Mouse (Mus musculus): ENCODE results near the gene Pigm. TPM values are rescaled to one million over a fixed set of nuclear protein-coding genes. Genes with fewer than 3 reads are reported as not detected.

Pigm gene
- total and polyA plus RNA-seq, 2 experiments from 2014 or later, result 2.2 to 11.5 TPM

DNA sequence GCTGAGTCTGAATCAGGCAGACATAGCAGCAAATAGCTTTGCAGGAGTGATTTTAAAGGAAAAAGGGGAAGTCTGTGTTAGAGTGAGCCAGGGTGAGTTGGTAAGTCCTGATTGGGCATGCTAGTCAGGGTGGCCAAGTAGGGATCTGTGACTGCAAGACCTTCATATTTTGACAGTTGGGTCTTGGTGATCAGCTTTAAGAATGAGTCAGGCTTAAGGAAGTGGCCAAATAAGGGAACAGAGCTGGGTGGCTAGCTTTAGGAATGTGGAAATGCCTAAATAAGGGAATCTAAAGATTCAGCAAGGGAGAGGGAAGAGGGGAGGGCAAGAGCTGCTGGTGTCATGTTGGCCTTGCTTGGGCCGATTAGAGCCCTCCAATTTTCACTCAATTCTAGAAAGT is 47.0 kb downstream of the Pigm start:
- Histone ChIP-seq H3K27me3 (ENCODE audit: insufficient read depth, low read length) (no peaks in the 10 kb centered on the region), H3K4me2 (ENCODE audit: low read depth, low read length, poor library complexity, severe bottlenecking) (no peak overlapping the region), H3K27ac (ENCODE audit: low read depth, low read length) (no peak overlapping the region), H3K9me3 (ENCODE audit: low read length) (no peaks in the 10 kb centered on the region), H3K4me3 (ENCODE audit: low read depth, low read length) (no peak overlapping the region), H3K9ac (replicated peaks; ENCODE audit: low read length, poor library complexity, severe bottlenecking) (no peak overlapping the region), H3K36me3 (ENCODE audit: insufficient read depth, low read length) (no peaks in the 10 kb centered on the region), H3K4me1 (ENCODE audit: insufficient read depth, low read length) (no peaks in the 10 kb centered on the region)
- no peak for TF ChIP-seq CTCF (IDR thresholded peaks at IDR 0.05)
- DNase-seq (ENCODE audit: low spot score), result no peak
- ATAC-seq (ENCODE audit: low FRiP score), result no peak
- WGBS, result 50% methylated on average over 1 of the region's 1 CpGs

DNA sequence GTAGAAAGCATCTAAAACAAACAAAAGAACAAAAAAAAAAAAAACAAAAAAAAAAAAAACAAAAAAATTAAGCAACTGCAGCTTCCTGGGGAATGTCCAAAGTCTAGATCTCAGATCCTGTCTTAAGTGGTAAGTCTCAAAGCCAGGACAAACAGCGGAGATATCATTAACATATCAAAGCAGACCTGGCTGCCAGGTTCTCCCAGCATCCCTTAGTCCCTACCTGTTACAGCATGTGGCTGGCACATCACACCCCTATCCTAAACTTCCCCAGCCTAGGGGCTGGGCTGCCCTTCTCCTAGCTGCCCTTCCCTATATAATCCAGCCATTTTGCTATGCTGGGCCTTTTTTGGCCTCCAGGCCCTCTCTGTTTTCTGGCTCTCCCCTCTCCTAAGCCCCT is 50.1 kb downstream of the Pigm start:
- no peaks in the 10 kb centered on the region for H3K36me3 ChIP-seq (ENCODE audit: insufficient read depth, low read length)
- H3K4me2 ChIP-seq (ENCODE audit: low read depth, low read length, poor library complexity, severe bottlenecking), result no peak overlapping the region
- ATAC-seq (ENCODE audit: low FRiP score) (no peak), DNase-seq (ENCODE audit: low spot score) (no peak)
- no peaks in the 10 kb centered on the region for H3K9me3 ChIP-seq (ENCODE audit: low read length)
- H3K9ac ChIP-seq (replicated peaks; ENCODE audit: low read length, poor library complexity, severe bottlenecking), result no peak overlapping the region
- no peaks in the 10 kb centered on the region for H3K27me3 ChIP-seq (ENCODE audit: insufficient read depth, low read length)
- WGBS, result 61% methylated on average over 1 of the region's 1 CpGs
- no peak for TF ChIP-seq CTCF (IDR thresholded peaks at IDR 0.05)
- H3K4me3 ChIP-seq (ENCODE audit: low read depth, low read length), result no peak overlapping the region
- H3K4me1 ChIP-seq (ENCODE audit: insufficient read depth, low read length), result no peaks in the 10 kb centered on the region
- no peak overlapping the region for H3K27ac ChIP-seq (ENCODE audit: low read depth, low read length)

DNA sequence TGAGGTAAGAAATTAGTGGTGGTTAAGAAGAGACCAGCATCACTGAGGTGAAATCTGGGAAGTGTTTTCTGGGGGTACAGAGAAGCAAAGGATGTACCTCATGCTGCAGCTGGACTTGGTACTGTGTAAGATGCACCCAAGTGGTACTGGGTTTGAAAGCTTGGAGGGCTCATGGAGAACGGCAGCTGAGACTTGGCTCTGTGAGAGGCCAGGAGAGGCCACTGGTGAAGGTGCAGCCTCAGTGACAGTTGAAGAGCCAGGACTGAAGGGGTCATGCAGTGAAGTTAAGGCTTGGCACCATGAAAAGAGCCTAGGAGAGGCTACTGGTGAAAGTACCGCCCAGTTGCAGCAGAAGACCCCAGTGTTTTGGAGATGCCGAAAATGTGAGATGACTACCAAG is 51.5 kb downstream of the Pigm start:
- 99% methylated on average over 3 of the region's 3 CpGs for WGBS
- no peak overlapping the region for H3K4me2 ChIP-seq (ENCODE audit: low read depth, low read length, poor library complexity, severe bottlenecking)
- TF ChIP-seq CTCF (IDR thresholded peaks at IDR 0.05), result no peak

DNA sequence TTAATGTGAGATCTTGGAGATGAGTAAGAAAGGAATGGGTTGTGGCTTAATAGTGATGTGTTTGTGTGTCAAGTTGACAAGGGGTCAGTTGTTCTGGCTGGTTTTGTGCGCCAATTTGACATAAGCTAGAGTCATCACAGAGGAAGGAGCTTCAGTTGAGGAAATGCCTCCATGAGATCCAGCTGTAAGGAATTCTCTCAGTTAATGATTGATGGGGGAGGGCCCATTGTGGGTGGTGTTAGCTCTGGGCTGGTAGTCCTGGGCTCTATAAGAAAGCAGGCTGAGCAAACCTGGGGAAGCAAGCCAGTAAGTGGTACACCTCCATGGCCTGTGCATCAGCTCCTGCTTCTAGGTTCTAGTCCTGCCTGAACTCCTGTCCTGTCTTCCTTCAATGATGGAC is 52.3 kb downstream of the Pigm start:
- TF ChIP-seq CTCF (IDR thresholded peaks at IDR 0.05), result no peak
- H3K27ac ChIP-seq (ENCODE audit: low read depth, low read length), result no peak overlapping the region
- H3K4me3 ChIP-seq (ENCODE audit: low read depth, low read length), result no peak overlapping the region
- H3K4me2 ChIP-seq (ENCODE audit: low read depth, low read length, poor library complexity, severe bottlenecking), result no peak overlapping the region
- 93% methylated on average over 1 of the region's 1 CpGs for WGBS
- H3K27me3 ChIP-seq (ENCODE audit: insufficient read depth, low read length), result no peaks in the 10 kb centered on the region
- no peaks in the 10 kb centered on the region for H3K36me3 ChIP-seq (ENCODE audit: insufficient read depth, low read length)
- no peaks in the 10 kb centered on the region for H3K9me3 ChIP-seq (ENCODE audit: low read length)
- ATAC-seq (ENCODE audit: low FRiP score) (no peak), DNase-seq (ENCODE audit: low spot score) (no peak)
- H3K4me1 ChIP-seq (ENCODE audit: insufficient read depth, low read length), result no peaks in the 10 kb centered on the region
- H3K9ac ChIP-seq (replicated peaks; ENCODE audit: low read length, poor library complexity, severe bottlenecking), result no peak overlapping the region

More for the DNA sequence above, 51.5 kb downstream of the Pigm start:
- Histone ChIP-seq H3K9ac (replicated peaks; ENCODE audit: low read length, poor library complexity, severe bottlenecking) (no peak overlapping the region), H3K9me3 (ENCODE audit: low read length) (no peaks in the 10 kb centered on the region), H3K4me3 (ENCODE audit: low read depth, low read length) (no peak overlapping the region), H3K36me3 (ENCODE audit: insufficient read depth, low read length) (no peaks in the 10 kb centered on the region), H3K27me3 (ENCODE audit: insufficient read depth, low read length) (no peaks in the 10 kb centered on the region), H3K4me1 (ENCODE audit: insufficient read depth, low read length) (no peaks in the 10 kb centered on the region), H3K27ac (ENCODE audit: low read depth, low read length) (no peak overlapping the region)
- DNase-seq (ENCODE audit: low spot score) (no peak), ATAC-seq (ENCODE audit: low FRiP score) (no peak)

DNA sequence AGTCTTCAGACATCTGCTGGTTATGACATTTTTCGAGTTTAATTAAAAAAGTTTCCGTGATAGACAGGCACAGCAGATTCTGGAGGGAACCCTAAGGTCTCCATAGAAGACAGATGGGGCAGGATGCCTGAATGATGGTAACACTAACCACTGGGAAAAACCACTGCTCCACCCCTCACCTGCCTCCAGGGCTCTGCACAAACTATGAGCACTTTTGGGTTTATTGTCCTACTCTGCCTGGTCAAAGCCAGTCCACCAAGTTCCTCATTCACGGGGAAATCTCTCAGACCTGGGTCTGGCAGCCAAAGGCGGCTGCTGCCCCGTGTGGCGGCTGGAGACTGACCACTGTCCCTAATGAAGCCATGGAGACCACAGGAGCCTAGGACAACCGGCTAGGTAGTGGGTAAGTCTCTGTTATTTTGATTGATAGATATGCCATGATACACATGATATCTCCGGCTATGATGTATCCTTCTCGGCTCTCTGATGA is 54.4 kb downstream of the Pigm start:
- Histone ChIP-seq H3K4me1 (ENCODE audit: insufficient read depth, low read length) (no peaks in the 10 kb centered on the region), H3K9me3 (ENCODE audit: low read length) (no peaks in the 10 kb centered on the region), H3K9ac (replicated peaks; ENCODE audit: low read length, poor library complexity, severe bottlenecking) (no peak overlapping the region), H3K4me2 (ENCODE audit: low read depth, low read length, poor library complexity, severe bottlenecking) (no peak overlapping the region), H3K36me3 (ENCODE audit: insufficient read depth, low read length) (no peaks in the 10 kb centered on the region), H3K27ac (ENCODE audit: low read depth, low read length) (no peak overlapping the region), H3K27me3 (ENCODE audit: insufficient read depth, low read length) (no peaks in the 10 kb centered on the region), H3K4me3 (ENCODE audit: low read depth, low read length) (no peak overlapping the region)
- TF ChIP-seq CTCF (IDR thresholded peaks at IDR 0.05), result 0 out of 2 replicates have a peak, but pooled peaks have one; percentile 9
- no peak for ATAC-seq (ENCODE audit: low FRiP score)
- DNase-seq (ENCODE audit: low spot score), result no peak
- 59% methylated on average over 9 of the region's 9 CpGs for WGBS

DNA sequence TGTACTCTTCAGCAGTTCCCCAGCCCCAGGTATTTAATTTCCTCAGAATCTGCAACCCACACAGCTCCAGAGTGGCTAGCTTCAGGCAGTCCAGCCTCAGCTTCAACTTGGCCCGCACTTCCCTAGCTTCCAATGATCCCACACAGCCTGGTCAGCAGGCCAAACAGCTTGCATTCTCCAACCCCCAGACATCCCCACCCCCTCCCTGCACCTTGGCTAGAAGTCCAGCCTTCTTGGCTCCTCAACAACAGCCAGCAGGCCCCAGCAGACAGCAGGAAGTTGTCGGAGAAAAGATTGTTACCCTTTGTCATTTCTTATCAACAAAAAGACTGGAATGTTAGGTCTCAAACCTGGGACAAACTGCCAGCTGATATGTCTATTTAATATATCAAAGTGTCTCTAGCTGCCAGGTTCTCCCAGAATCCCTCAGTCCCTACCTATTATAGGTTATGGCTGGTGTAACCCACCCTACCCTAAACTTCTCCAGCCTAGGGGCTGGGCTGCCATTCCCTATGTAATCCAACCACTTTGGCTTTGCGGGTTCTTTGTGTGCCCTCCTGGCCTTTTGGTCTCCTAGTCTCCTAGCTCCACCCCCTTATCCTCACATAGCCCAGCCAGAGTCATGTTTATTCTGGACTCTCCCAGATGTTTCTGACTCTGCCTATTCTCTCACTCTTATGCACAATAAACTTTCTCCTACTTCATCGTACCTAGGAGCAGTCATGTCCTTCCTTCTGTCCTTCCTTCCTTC is 55.7 kb downstream of the Pigm start:
- WGBS, result 67% methylated on average over 4 of the region's 4 CpGs
- no peak overlapping the region for H3K4me3 ChIP-seq (ENCODE audit: low read depth, low read length)
- no peaks in the 10 kb centered on the region for H3K36me3 ChIP-seq (ENCODE audit: insufficient read depth, low read length)
- H3K4me1 ChIP-seq (ENCODE audit: insufficient read depth, low read length), result no peaks in the 10 kb centered on the region
- no peaks in the 10 kb centered on the region for H3K27me3 ChIP-seq (ENCODE audit: insufficient read depth, low read length)
- no peak for TF ChIP-seq CTCF (IDR thresholded peaks at IDR 0.05)
- H3K4me2 ChIP-seq (ENCODE audit: low read depth, low read length, poor library complexity, severe bottlenecking), result no peak overlapping the region
- H3K9me3 ChIP-seq (ENCODE audit: low read length), result no peaks in the 10 kb centered on the region
- no peak overlapping the region for H3K27ac ChIP-seq (ENCODE audit: low read depth, low read length)
- no peak overlapping the region for H3K9ac ChIP-seq (replicated peaks; ENCODE audit: low read length, poor library complexity, severe bottlenecking)
- ATAC-seq (ENCODE audit: low FRiP score), result no peak
- DNase-seq (ENCODE audit: low spot score), result no peak
